Mouse (Mus musculus) adrenal gland, adult 2 months (tissue): Measurements from ENCODE around the gene Olfr1120. TPM values are rescaled to one million over a fixed set of nuclear protein-coding genes. Genes with fewer than 3 reads are reported as not detected.
"Not testable (repeated sequence)": the region's sequence is repeated elsewhere in the genome, so short reads cannot be mapped to it uniquely, and the experiment has no call there.

Experiments used
- DNase-seq: peaks from one replicate; pipeline ENCODE4 v3.0.0; 2021
- long read RNA-seq: library from polyadenylated mRNA; stranded (forward); transcript quantifications from one replicate; pipeline ENCODE4 v2.0.0, GENCODE M21; 2021
- polyA plus RNA-seq: library from polyadenylated mRNA; depleted of rRNA; stranded (reverse); fragments of >200 nt; gene quantifications from 2 replicates; pipeline ENCODE4 v1.2.3, GENCODE M21; 2012; rRNA removed
- total RNA-seq, 2 experiments: library from RNA; stranded (reverse); gene quantifications; 2 replicates each; pipeline ENCODE4 v1.2.3; 2021

The Olfr1120 gene
- total RNA-seq: not detected
- not detected in 2 replicates for polyA plus RNA-seq
- long read RNA-seq: 0 reads

GRCm38 (mm10) chr2:87354515-87354914 lies at the start of gene Olfr1120:
Gene Olfr1120, plus strand, starts transcription at chr2:87354815.
- no peak for DNase-seq

DNA sequence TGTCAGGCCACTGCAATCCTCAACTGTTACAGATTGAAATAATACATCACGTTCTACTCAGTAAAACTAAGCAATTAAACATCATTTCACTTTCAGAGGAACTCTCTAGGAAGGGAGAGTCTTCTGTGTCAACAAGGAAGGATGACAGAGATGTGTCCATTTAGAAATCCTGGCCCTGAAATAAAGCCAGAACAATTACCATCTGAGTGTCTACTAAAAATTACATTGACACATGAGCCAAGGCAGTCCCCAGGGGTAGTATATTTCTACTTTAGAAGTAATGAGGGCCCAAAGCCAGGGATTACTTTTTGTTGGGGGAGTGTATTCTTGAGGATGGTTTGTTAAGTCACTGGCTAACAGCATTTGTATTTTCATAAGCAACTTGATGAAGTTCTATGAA lies 47.3 kb upstream of the Olfr1120 start, which contains the start of gene Olfr1118:
TSS of gene Olfr1118 (plus strand) at position 301 of the 400 bp plus-strand sequence.
- no peak for DNase-seq

- not testable (repeated sequence) for DNase-seq
These were observed 5.5 kb downstream of the Olfr1120 start for GRCm38 (mm10) chr2:87360121-87360520.

DNA sequence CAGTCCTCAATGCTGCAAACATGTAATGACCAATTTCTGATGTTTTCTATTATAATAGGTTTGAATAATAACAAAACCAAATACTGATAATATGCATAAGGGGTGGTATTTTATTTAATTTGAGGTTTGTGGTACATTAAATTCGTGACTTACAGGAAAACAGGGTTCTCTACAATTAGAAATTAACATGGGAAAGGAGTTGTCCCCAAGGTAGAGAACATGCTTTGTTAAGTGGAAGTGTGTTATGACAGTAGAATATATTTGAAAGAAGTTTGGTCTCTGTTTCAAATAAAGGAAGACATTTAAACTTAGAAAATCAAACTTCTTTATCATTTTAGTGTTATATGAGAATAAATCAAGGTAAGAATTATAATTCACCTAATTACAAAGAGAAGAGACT lies 15.0 kb downstream of the Olfr1120 start, which contains the start of gene Olfr1121:
TSS of gene Olfr1121 (plus strand) at position 301 of the 400 bp plus-strand sequence.
- DNase-seq: no peak

GRCm38 (mm10) chr2:87371726-87372125 lies 17.1 kb downstream of the Olfr1120 start:
- no peak for DNase-seq

DNA sequence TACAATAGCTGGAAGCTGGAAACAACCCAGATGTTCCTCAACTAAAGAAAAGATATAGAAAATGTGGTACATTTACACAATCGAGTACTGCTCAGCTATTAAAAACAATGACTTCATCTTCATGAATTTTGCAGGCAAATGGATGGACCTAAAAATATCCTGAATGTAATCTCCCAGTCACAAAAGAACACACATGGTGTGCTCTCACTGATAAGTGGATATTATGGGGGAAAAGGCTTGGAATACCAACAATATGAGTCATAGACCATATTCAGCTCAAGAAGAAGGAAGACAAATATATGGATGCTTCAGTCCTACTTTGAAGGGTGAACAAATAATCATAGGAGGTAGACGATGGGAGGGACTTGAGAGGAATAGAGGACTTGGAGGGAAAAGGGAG lies 29.3 kb downstream of the Olfr1120 start:
- no peak for DNase-seq

- no peak for DNase-seq
These were observed 30.9 kb downstream of the Olfr1120 start, which contains the start of gene Olfr1122 for GRCm38 (mm10) chr2:87385549-87385948. Gene Olfr1122, plus strand, starts transcription at chr2:87385849.

- not testable (repeated sequence) for DNase-seq
These were observed 39.0 kb downstream of the Olfr1120 start for GRCm38 (mm10) chr2:87393605-87394004.

GRCm38 (mm10) chr2:87394686-87395085 lies 40.1 kb downstream of the Olfr1120 start:
- not testable (repeated sequence) for DNase-seq

Other genes with a start within 250 kb of the Olfr1120 start
- gene Olfr259, start 240.2 kb upstream of the Olfr1120 start, total RNA-seq: not detected
- not detected in 2 replicates for gene Olfr259, start 240.2 kb upstream of the Olfr1120 start, polyA plus RNA-seq
- gene Olfr1110, start 214.5 kb upstream of the Olfr1120 start, total RNA-seq: not detected
- not detected in 2 replicates for gene Olfr1110, start 214.5 kb upstream of the Olfr1120 start, polyA plus RNA-seq
- not detected for gene Olfr1111, start 202.2 kb upstream of the Olfr1120 start, total RNA-seq
- not detected in 2 replicates for gene Olfr1111, start 202.2 kb upstream of the Olfr1120 start, polyA plus RNA-seq
- not detected for gene Olfr1112, start 167.0 kb upstream of the Olfr1120 start, total RNA-seq
- gene Olfr1112, start 167.0 kb upstream of the Olfr1120 start, polyA plus RNA-seq: not detected in 2 replicates
- not detected for gene Olfr1113, start 145.8 kb upstream of the Olfr1120 start, total RNA-seq
- gene Olfr1113, start 145.8 kb upstream of the Olfr1120 start, polyA plus RNA-seq: not detected in 2 replicates
- gene Olfr1115, start 106.8 kb upstream of the Olfr1120 start, total RNA-seq: not detected
- not detected in 2 replicates for gene Olfr1115, start 106.8 kb upstream of the Olfr1120 start, polyA plus RNA-seq
- gene Olfr1116, start 87.3 kb upstream of the Olfr1120 start, total RNA-seq: not detected
- gene Olfr1116, start 87.3 kb upstream of the Olfr1120 start, polyA plus RNA-seq: not detected in 2 replicates
- gene Olfr1118, start 47.2 kb upstream of the Olfr1120 start, total RNA-seq: not detected
- gene Olfr1118, start 47.2 kb upstream of the Olfr1120 start, polyA plus RNA-seq: not detected in 2 replicates
- not detected for gene Olfr1121, start 15.1 kb downstream of the Olfr1120 start, total RNA-seq
- gene Olfr1121, start 15.1 kb downstream of the Olfr1120 start, polyA plus RNA-seq: not detected in 2 replicates
- not detected for gene Olfr1122, start 31.0 kb downstream of the Olfr1120 start, total RNA-seq
- gene Olfr1122, start 31.0 kb downstream of the Olfr1120 start, polyA plus RNA-seq: not detected in 2 replicates
- not detected for gene Olfr1123, start 61.8 kb downstream of the Olfr1120 start, total RNA-seq
- not detected in 2 replicates for gene Olfr1123, start 61.8 kb downstream of the Olfr1120 start, polyA plus RNA-seq
- gene Olfr1124, start 75.5 kb downstream of the Olfr1120 start, total RNA-seq: not detected
- gene Olfr1124, start 75.5 kb downstream of the Olfr1120 start, polyA plus RNA-seq: not detected in 2 replicates
- not detected for gene Olfr1126, start 99.1 kb downstream of the Olfr1120 start, total RNA-seq
- gene Olfr1126, start 99.1 kb downstream of the Olfr1120 start, polyA plus RNA-seq: not detected in 2 replicates
- not detected for gene Pramel7, start 142.3 kb downstream of the Olfr1120 start, total RNA-seq
- gene Pramel7, start 142.3 kb downstream of the Olfr1120 start, polyA plus RNA-seq: not detected in 2 replicates
- gene Pramel6, start 151.8 kb downstream of the Olfr1120 start, total RNA-seq: not detected
- gene Pramel6, start 151.8 kb downstream of the Olfr1120 start, polyA plus RNA-seq: not detected in 2 replicates
- not detected for gene Olfr153, start 177.0 kb downstream of the Olfr1120 start, total RNA-seq
- not detected in 2 replicates for gene Olfr153, start 177.0 kb downstream of the Olfr1120 start, polyA plus RNA-seq
- not detected for gene Olfr1128, start 190.7 kb downstream of the Olfr1120 start, total RNA-seq
- gene Olfr1128, start 190.7 kb downstream of the Olfr1120 start, polyA plus RNA-seq: not detected in 2 replicates
- not detected for gene Olfr1129, start 219.1 kb downstream of the Olfr1120 start, total RNA-seq
- gene Olfr1129, start 219.1 kb downstream of the Olfr1120 start, polyA plus RNA-seq: not detected in 2 replicates